Mouse (Mus musculus): ENCODE results near the gene Tmub1.
A peak's percentile ranks its signal among the peaks of the same experiment; 100 is the strongest.
"Not testable (repeated sequence)": the region's sequence is repeated elsewhere in the genome, so short reads cannot be mapped to it uniquely, and the experiment has no call there.

Tmub1 gene

DNA sequence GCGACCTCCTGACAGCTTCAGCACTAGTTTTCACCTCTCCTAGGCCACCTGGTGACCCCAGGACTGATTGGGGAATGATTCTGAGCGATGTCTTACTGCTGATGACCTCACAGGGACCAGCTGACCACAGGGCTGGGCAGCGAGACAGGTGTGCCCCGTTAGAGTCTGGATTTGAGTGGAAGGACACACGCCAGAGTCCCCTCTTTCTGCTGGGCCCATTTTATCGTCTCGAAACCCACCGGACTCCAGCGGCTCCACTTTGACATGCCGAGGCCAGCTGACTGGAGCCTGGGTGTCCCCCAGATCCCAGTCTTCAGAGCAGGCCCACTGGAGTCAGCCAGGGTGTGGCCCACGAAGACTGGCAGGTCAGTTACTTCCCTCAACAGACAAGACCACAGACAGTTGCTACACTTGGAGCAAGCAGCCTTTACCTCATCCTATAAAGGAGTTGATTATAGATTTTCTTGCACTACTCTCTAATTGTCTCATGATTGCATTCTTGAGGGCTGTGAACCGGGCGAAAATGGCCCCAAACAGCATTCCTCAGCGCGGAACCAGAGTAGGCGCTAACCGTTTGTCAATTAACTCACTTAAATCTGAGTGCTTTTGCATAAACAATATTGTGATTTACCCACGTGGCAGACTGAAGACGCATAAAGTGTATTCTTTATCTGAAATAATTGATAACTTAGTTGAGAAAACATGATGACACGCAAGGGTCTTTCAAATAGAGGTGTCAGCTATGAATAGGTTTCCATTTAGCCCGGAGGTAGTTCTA is 23.5 kb downstream of the Tmub1 start:
- no peak for DNase-seq (ENCODE audit: low spot score)

DNA sequence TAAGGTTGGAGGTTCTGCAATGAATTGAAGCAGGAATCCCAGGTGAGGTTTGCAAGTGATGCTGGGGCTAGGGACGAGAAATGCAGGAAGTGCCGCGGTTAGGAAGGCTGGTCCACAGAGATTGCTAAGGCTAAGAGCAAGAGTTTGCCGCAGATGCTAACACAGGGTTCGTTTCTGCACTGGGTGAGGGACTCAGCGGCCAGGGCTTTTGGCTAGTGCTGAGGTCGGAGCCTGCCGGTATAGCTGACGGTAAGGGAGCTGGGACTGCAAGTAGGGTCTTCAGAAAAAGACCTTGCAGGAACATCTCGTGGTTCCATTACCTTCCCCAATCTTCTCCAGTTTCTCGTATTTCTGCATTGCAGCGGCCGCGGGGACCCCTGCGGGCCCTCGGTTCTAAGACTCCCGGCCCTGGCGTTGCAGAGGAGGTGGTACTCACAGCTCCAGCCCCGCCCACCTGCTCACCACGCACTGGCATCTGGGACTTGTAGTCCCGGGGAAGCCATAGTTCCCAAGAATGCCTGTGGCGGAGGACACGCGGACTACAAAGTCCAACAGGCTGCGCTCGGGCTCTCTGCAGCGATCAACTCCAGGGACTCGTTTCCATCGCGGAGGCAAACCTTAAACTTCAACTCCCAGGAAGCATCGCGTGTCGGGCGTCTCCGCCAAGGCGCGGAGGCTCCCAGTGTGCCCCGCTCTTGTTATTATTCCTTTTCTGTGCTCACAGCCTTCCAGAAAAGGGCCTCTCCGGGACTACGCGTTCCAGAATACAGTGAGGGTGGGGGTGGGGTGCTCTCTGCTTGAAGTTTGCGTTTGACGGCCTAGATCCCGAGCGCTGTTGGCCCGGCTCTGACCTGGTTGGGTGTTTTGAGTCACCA is 24.3 kb downstream of the Tmub1 start, which contains the start of the genes Cdk5 and Slc4a2:
Gene Cdk5 (minus strand): TSS at position 402 of the 875 bp plus-strand sequence.
Gene Slc4a2 (plus strand): TSS at position 709 of the 875 bp plus-strand sequence.
- peak; percentile 97 for DNase-seq (ENCODE audit: low spot score)

DNA sequence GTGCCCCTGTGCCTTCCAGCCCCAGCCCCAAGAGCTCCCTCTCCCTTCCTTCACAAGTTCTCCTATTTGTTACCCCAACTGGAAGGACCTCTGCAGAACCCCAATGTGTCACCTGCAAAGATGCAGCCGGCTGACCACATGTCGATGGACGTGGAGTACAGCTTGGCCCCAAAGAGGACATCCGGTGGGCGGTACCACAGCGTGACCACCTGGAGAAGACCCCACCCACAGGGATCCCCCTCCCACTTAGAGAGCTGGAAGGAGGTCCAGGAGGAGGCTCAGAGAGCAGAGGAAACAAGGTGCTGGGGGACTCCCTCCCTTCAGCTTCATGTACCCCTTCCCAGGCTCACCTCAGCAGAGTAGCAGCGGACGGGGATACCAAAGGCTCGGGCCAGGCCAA is 27.3 kb downstream of the Tmub1 start:
- no peak for DNase-seq (ENCODE audit: low spot score)

DNA sequence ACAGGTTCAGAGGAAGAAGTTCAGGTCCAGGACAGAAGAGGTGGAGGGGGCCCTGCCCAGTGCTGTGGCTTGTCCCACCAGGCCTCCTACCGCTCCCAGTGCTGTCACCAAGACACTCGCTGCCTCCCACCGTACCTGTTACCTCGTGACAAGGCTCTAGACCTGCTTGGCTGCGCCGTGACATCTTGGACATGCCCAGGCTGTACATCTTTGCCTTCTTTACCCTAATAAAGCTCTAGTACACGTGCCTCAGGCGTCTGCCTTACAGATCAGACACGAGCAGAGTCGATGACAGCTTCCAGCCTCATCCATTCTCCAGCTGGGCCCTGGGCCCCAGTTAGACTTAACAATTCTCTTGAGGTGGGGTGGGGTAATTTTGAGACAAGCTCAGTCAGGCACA is 30.1 kb downstream of the Tmub1 start:
- DNase-seq (ENCODE audit: low spot score): no peak

DNA sequence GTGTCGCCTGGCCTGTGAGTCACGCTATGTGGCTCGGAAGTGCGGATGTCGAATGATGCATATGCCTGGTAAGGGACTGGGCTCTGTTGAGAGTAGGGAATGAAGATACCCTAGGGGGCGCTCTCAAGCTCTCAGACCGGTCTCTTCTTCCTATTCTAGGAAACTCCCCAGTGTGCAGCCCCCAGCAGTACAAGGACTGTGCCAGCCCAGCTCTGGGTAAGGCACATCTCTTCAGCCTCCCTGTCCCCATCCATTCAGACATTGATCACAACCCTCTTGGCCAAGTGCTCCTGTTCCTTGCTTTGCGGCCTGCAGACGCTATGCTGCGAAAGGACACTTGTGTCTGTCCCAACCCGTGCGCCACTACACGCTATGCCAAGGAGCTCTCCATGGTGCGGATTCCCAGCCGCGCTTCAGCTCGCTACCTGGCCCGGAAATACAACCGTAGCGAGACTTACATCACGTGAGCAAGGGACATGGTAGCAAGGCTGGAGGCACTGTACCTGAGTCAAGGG is 31.4 kb downstream of the Tmub1 start:
- peak; percentile 77 for DNase-seq (ENCODE audit: low spot score)

DNA sequence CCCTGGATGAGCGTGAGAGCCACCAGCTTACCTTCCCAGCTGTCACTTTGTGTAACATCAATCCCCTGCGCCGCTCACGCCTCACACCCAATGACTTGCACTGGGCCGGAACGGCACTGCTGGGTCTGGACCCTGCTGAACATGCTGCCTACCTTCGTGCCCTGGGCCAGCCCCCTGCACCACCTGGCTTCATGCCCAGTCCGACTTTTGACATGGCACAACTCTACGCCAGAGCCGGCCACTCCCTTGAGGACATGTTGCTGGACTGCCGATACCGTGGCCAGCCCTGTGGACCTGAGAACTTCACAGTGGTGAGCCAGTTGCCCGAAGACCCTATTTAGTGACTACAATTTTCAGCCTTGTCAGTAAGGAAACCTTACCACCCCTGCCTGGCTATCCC is 33.7 kb downstream of the Tmub1 start:
- DNase-seq (ENCODE audit: low spot score): no peak

DNA sequence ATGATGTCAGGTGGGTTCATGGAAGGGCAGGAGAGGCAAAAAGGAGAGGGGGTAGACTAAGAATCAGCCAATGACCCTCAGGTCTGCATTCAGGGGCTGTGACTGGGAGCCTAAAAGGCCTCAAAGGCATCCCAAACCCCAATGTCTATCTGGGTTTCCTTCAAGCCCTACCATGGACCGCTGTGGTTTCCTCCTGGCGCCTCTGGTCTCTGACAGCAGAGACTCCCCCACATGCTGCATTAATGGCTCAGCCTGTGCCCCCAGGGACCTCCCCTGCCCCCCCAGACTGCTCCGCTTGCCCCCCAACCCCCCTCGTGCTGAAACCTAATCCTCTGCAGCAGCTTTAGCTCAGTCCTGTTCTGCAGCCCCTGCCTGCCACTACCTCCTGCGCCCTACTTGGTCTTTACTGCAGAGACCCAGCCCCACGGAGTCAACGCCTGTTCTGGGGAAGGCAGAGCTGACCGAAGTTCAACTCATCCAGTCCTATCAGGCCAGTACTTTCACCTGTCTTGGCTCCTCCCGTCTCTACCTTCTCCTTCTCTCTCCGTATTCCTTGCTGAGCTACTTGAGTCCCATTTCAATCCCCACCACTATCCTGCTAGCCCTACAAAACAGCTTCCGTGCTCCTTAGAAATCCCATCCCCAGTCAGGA is 34.5 kb downstream of the Tmub1 start, which contains the start of gene Asic3:
Gene Asic3 (plus strand): TSS at position 351 of the 652 bp plus-strand sequence.
- DNase-seq (ENCODE audit: low spot score): no peak

DNA sequence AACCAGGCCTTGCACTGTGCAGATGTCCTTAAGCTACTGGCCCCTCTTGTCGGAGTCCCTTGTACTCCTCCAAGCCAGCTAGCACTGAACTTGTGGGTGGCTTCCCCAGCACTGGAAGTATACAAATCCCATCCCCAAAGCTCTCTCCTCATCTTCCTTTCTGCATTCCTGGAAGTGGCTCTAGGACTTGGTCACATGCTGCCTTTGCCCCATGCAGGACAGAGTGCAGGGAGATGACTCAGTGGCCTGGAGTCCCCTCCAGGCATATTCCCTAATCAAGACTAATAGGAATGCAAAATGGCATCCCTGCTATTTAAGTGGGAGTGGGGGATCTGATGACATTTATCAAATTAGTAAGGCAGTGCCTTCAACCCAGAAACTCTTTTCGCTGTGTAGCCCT is 35.6 kb downstream of the Tmub1 start:
- no peak for DNase-seq (ENCODE audit: low spot score)

DNA sequence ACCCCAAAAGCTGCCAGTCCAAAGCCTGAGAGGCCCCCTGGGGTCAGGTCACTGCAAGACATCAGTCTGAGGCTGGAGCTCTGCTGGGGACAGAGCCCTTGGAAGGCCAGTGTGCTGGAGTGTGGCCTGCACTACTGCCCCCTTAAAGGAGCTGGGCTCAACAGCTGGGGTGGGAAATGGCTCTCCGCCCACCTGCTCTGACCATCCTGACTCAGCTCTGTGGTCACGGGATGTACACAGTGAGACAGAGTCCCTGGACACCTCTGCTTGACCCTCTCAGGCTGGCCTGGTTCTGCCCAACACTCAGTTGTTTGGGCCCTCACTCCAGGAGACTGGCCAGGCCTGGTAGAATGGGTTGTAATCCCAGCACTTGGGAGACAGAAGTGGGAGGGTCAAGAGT is 38.2 kb downstream of the Tmub1 start:
- DNase-seq (ENCODE audit: low spot score): no peak

DNA sequence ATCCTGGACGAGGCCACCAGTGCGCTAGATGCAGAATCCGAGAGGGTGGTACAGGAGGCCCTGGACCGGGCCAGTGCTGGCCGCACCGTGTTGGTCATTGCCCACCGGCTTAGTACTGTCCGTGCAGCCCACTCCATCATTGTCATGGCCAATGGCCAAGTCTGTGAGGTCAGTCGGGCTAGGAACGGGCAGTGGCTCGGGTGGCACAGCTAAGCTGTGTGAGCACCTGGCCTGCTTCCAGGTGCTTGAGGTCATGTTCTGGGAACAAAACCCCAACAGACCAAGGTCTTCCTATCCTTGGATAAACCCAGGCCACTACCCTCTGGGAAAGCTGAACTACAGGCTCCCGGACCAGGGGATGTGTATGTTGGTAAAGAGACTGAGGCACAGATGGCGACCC is 39.0 kb downstream of the Tmub1 start:
- no peak for DNase-seq (ENCODE audit: low spot score)

DNA sequence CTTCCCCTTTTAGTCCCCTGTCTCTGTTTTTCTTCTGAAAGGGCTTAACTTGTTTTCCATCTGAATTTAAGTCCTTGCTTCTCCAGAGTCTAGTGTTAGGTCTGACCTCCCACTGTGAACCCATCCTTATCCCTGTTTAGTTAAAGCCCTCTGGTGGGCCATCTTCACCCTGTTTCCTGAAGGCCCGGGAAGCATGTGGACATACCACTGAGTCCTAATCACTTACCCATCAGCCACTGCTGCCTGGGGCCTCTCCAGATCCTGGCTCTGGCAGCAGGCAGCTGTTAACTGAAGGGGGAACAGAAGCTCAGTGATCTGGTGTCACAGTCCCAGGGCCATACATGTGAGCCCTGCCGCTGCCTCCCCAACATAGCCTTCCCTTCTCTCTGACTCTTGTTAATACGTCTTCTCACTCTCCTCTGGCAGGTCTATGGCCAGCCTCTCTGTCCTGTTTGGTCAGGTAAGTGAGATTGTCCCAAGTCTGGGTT is 42.2 kb downstream of the Tmub1 start:
- no peak for DNase-seq (ENCODE audit: low spot score)

DNA sequence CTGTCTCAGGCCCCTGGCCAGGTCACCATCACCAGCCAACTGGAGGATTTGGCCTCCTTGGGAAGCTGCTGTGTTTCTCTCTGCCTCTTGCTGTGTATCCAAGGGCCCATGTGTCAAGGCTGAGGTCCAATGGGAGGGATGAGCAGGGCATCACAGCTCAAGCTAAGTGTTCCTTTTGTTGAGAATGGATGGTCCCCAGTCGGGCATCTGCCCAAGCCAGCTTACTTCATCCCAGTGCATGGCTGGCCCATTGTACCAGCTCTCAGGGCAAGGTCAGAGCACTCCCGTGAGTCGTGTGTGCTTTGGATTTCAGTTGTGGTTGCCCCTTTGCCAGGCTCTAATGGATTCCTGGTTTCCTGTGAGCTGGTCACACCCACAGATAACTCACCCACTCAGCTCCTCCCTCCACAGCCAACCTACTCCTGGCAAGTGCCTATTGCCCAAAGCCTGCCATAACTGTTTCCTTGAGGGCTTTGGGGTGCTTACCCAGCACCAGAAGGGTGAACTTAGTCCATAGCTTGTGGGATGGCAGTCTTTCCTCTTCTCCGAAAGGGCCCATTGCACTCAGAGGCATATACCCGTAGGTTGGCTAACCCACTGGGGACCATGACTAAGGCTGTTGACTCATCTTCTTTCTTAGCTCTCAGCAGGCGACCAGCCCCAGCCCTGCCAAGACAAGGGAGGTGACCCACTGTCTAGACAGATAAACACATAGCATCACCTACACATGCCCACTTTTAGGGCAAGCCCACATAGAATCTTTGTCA is 42.9 kb downstream of the Tmub1 start:
- DNase-seq (ENCODE audit: low spot score): no peak

DNA sequence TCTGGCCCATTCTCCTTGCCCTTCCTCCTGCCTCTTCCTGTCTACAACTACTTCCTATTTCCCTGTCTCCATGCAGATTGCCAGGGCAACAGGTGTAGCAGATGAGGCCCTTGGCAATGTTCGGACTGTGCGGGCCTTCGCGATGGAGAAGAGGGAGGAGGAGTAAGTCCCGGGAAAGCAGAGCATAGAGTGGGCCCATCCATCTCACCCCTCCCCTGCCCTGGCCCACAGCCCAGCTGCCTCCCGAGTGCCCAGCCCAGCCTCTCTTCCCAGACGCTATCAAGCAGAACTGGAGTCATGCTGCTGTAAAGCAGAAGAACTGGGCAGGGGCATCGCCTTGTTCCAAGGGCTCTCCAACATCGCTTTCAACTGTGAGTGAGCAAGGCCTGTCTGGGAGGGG is 45.7 kb downstream of the Tmub1 start:
- DNase-seq (ENCODE audit: low spot score): no peak

DNA sequence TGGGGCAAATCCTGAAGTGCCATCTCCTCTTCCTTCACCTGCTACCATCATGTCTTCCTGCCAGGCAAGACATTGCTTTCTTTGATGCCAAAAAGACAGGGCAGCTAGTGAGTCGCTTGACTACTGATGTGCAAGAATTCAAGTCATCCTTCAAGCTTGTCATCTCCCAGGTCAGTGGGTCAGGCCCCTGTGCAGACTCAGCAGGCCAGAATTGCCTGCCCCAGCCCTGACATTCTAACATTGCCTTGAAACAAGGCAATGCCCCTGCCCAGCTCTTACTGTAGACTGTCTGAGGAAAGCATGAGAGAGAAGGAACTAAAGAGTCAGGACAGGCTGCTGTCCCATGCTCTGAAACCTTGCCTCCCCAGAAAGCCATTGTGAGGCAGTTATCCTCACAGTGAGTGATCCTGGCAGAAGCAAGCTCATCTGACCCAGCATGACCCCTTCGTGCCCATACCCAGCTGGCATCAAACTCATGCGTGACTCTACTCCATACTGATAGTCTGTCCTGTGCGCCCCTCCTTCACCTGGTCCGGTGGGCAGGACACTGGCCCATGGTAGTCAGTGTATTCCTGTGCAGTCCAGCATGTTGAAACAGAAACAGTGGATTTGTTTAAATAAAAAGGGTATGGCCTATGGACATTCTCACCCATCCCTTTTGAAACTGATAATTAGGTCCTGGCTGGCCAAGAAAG is 46.6 kb downstream of the Tmub1 start:
- DNase-seq (ENCODE audit: low spot score): no peak

DNA sequence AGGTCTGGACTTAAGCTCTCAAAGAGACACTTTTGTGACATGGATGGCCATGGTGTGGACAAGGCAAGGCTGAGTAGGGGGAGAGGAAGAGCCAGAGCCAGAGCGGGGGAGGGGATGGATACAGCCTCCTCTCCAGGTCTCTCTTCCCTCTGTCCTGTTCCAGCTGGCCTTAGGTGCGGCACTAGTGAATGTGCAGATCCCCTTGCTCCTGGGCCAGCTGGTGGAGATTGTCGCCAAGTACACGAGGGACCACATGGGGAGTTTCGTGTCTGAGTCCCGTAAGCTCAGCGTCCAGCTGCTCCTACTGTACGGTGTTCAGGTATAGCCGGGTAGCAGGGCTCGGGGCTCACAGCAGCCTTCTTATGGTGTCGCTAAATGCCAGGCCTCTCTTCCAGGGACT is 47.3 kb downstream of the Tmub1 start:
- no peak for DNase-seq (ENCODE audit: low spot score)

DNA sequence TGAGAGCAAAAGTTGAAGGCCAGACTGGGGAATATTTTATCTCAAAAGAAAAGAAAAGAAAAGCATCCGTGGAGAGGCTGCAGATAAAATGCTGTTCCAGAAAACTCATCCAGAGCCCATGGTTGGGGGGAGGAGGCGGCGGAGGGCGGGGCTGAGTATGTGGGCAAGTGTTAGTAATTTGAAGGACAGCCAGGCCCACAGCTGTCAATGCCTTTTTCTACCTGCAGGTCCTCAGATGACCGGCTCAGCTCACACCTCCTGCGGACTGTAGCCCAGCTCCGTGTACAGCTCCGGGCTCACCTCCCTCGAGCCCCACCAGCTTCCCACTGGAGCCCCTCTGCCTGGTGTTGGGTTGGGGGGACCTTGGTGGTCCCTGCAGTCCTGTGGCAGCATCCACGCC is 48.0 kb downstream of the Tmub1 start:
- DNase-seq (ENCODE audit: low spot score): no peak

DNA sequence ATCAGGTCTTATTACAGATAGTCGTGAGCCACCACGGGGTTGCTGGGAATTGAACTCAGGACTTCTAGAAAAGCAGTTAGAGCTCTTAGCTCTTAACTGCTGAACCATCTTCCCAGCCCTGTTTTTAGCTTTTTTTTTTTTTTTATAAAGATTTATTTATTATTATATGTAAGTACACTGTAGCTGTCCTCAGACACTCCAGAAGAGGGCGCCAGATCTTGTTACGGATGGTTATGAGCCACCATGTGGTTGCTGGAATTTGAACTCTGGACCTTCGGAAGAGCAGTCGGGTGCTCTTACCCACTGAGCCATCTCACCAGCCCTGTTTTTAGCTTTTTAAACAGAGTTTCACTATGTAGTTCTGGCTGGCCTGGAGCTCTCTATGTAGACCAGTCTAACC is 51.4 kb downstream of the Tmub1 start:
- DNase-seq (ENCODE audit: low spot score): not testable (repeated sequence)

Data from T-cell, adult 2 months (primary cell).